Mouse (Mus musculus): Measurements from ENCODE around the gene Gtf2h1.
"Not testable (repeated sequence)": the region's sequence is repeated elsewhere in the genome, so short reads cannot be mapped to it uniquely, and the experiment has no call there.

Gtf2h1 gene

GRCm38 (mm10) chr7:46830799-46831590, 35.1 kb downstream of the Gtf2h1 start:
- DNase-seq = peak; percentile 53 to 68

- no peak for DNase-seq
Measured at GRCm38 (mm10) chr7:46831693-46832092, 35.8 kb downstream of the Gtf2h1 start.

GRCm38 (mm10) chr7:46832112-46832810, 36.4 kb downstream of the Gtf2h1 start:
- DNase-seq = not testable (repeated sequence)

GRCm38 (mm10) chr7:46833266-46833665, 37.4 kb downstream of the Gtf2h1 start:
- DNase-seq = peak; percentile 68 to 83

GRCm38 (mm10) chr7:46833670-46834255, 37.9 kb downstream of the Gtf2h1 start:
- DNase-seq = no peak

- peak in 1 of 2 experiments; percentile 32 for DNase-seq
Measured at GRCm38 (mm10) chr7:46834994-46835610, 39.2 kb downstream of the Gtf2h1 start.

GRCm38 (mm10) chr7:46836357-46836756, 40.5 kb downstream of the Gtf2h1 start:
- no peak for DNase-seq

GRCm38 (mm10) chr7:46837073-46837472, 41.2 kb downstream of the Gtf2h1 start:
- DNase-seq = no peak

GRCm38 (mm10) chr7:46838104-46838671, 42.3 kb downstream of the Gtf2h1 start:
- DNase-seq = peak; percentile 45 to 67

GRCm38 (mm10) chr7:46838891-46839302, 43.0 kb downstream of the Gtf2h1 start:
- DNase-seq = peak; percentile 70 to 81

GRCm38 (mm10) chr7:46839446-46839845, 43.5 kb downstream of the Gtf2h1 start:
- DNase-seq = peak; percentile 29 to 52

- no peak for DNase-seq
Measured at GRCm38 (mm10) chr7:46839861-46840260, 44.0 kb downstream of the Gtf2h1 start.

- no peak for DNase-seq
Measured at GRCm38 (mm10) chr7:46840326-46840725, 44.4 kb downstream of the Gtf2h1 start.

GRCm38 (mm10) chr7:46840787-46841525, 45.1 kb downstream of the Gtf2h1 start, which contains the start of gene Ldha:
Ldha (plus strand) TSS chr7:46841475.
- no peak for DNase-seq

GRCm38 (mm10) chr7:46842278-46842677, 46.4 kb downstream of the Gtf2h1 start:
- DNase-seq = no peak

- DNase-seq = no peak
Measured at GRCm38 (mm10) chr7:46843576-46843975, 47.7 kb downstream of the Gtf2h1 start.

- DNase-seq = peak; percentile 98
Measured at GRCm38 (mm10) chr7:46845211-46845977, 49.5 kb downstream of the Gtf2h1 start.

GRCm38 (mm10) chr7:46845978-46846485, 50.1 kb downstream of the Gtf2h1 start:
- DNase-seq = peak in 1 of 2 experiments; percentile 71

- DNase-seq = peak; percentile 72 to 84
Measured at GRCm38 (mm10) chr7:46846486-46847244, 50.8 kb downstream of the Gtf2h1 start.

- DNase-seq = no peak
Measured at GRCm38 (mm10) chr7:46849287-46849686, 53.4 kb downstream of the Gtf2h1 start.

All from kidney, postnatal 4 days (tissue).